Mouse (Mus musculus): ENCODE results near the gene B4gat1.

DNA sequence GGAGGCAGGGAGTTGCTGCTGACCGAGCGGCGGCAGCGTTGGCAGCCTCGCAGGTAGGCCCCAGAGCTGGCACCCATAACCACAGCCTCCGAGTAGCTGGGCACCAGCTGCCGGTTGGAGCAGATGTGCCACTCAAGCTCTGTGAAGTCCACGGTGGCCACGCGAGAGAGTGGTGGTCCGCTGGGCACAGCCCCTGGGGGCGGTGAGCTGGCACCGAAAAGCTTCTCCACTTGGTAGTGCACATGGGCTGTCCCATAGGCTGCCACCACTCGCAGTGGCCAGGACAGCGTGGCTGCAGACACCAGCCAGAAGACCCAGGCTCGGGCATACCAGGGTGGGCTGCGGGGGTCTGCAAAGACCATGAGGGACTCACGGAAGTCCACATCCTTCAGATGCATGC, 43.4 kb downstream of the B4gat1 start:
- no peak for TF ChIP-seq CTCF (IDR thresholded peaks at IDR 0.05; ENCODE audit: control insufficient read depth, insufficient read depth, low read length)
- TF ChIP-seq POLR2A (IDR thresholded peaks at IDR 0.05; ENCODE audit: borderline replicate concordance, control insufficient read depth, low read depth, low read length) = no peak
